Mouse (Mus musculus): ENCODE measurements around the gene Amotl1. TPM values are rescaled to one million over a fixed set of nuclear protein-coding genes. Genes with fewer than 3 reads are reported as not detected.

The Amotl1 gene
- polyA plus RNA-seq, 1 experiment from 2014 or later: 27.4 TPM

DNA sequence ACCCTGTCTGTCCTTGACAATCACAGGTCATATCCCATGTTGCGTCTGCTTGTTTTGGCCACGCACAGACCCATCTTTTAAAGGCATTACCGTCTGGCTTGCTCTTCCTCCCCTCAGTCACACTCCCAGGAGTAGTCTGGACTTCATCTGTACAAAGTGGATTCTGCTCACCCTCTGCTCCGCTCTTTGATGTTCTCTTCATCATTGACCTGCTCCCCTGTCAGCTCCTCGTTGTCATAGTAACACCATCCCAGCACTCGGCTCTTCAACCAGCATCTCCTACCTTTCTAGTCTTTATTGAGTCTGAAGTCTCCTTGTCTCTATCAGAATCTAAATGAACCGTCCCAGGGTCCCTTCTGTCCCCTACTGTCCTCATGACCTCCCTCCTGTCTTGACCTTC, 9.3 kb downstream of the Amotl1 start:
- peaks cover 36% of the 10 kb centered on the region for H3K27me3 ChIP-seq (replicated peaks; ENCODE audit: low read depth, poor library complexity, severe bottlenecking)
- DNase-seq (ENCODE audit: low spot score): no peak
- H3K4me3 ChIP-seq: no peak overlapping the region
- no peaks in the 10 kb centered on the region for H3K36me3 ChIP-seq (replicated peaks)
- H3K27ac ChIP-seq (replicated peaks): no peak overlapping the region
- no peaks in the 10 kb centered on the region for H3K9me3 ChIP-seq
- peaks cover 31% of the 10 kb centered on the region for H3K4me1 ChIP-seq
- WGBS: 82% methylated on average over 7 of the region's 7 CpGs

GRCm38 (mm10) chr9:14634155-14634554, 10.7 kb downstream of the Amotl1 start:
- no peaks in the 10 kb centered on the region for H3K36me3 ChIP-seq (replicated peaks)
- H3K4me1 ChIP-seq: peaks cover 23% of the 10 kb centered on the region
- no peak overlapping the region for H3K27ac ChIP-seq (replicated peaks)
- H3K27me3 ChIP-seq (replicated peaks; ENCODE audit: low read depth, poor library complexity, severe bottlenecking): peaks cover 36% of the 10 kb centered on the region
- WGBS: 22% methylated on average over 15 of the region's 15 CpGs
- no peak for DNase-seq (ENCODE audit: low spot score)
- no peaks in the 10 kb centered on the region for H3K9me3 ChIP-seq
- H3K4me3 ChIP-seq: 0 out of 2 replicates have a peak overlapping the region, but pooled peaks have one; percentile 26

GRCm38 (mm10) chr9:14632365-14633163, 12.3 kb downstream of the Amotl1 start:
- no peaks in the 10 kb centered on the region for H3K9me3 ChIP-seq

GRCm38 (mm10) chr9:14631729-14632128, 13.1 kb downstream of the Amotl1 start:
- no peak for DNase-seq (ENCODE audit: low spot score)
- Histone ChIP-seq H3K27me3 (replicated peaks; ENCODE audit: low read depth, poor library complexity, severe bottlenecking) (peaks cover 36% of the 10 kb centered on the region), H3K36me3 (replicated peaks) (no peaks in the 10 kb centered on the region), H3K4me3 (no peak overlapping the region), H3K9me3 (no peaks in the 10 kb centered on the region), H3K4me1 (peaks cover 23% of the 10 kb centered on the region), H3K27ac (replicated peaks) (no peak overlapping the region)
- 32% methylated on average over 5 of the region's 5 CpGs for WGBS

More at GRCm38 (mm10) chr9:14632365-14633163, 12.3 kb downstream of the Amotl1 start:
- no peak overlapping the region for H3K27ac ChIP-seq (replicated peaks)
- H3K4me1 ChIP-seq: peaks cover 23% of the 10 kb centered on the region
- no peak overlapping the region for H3K4me3 ChIP-seq
- no peak for DNase-seq (ENCODE audit: low spot score)
- peaks cover 36% of the 10 kb centered on the region for H3K27me3 ChIP-seq (replicated peaks; ENCODE audit: low read depth, poor library complexity, severe bottlenecking)
- H3K36me3 ChIP-seq (replicated peaks): no peaks in the 10 kb centered on the region
- 63% methylated on average over 10 of the region's 10 CpGs for WGBS

GRCm38 (mm10) chr9:14627525-14627924, 17.3 kb downstream of the Amotl1 start:
- peaks cover 4% of the 10 kb centered on the region; the same call in 1 of the 2 replicates for H3K27me3 ChIP-seq (replicated peaks; ENCODE audit: low read depth, poor library complexity, severe bottlenecking)
- peaks cover 33% of the 10 kb centered on the region for H3K4me1 ChIP-seq
- no peak overlapping the region for H3K27ac ChIP-seq (replicated peaks)
- no peaks in the 10 kb centered on the region for H3K36me3 ChIP-seq (replicated peaks)
- 76% methylated on average over 2 of the region's 2 CpGs for WGBS
- no peaks in the 10 kb centered on the region for H3K9me3 ChIP-seq
- DNase-seq (ENCODE audit: low spot score): no peak
- H3K4me3 ChIP-seq: no peak overlapping the region

DNA sequence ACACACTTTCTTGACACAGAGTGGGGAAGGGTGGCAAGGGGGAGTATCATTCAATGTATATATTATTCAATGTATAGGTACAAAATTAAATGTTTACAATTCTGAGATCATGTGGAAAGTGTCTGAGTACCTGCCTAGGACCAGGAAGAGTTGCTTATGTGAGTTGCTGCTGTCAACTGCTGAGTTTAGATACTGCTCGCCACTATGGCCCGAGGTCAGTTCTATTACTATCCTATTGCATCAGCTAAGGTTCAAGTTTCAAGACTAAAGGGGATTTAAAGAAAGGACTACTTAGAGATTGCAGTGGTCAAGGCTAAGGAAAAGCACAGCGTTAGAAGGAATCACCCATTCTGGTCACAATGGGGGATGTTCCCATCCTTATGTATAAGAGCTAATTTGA, 18.9 kb downstream of the Amotl1 start:
- Histone ChIP-seq H3K4me1 (peaks cover 21% of the 10 kb centered on the region), H3K27ac (replicated peaks) (no peak overlapping the region), H3K27me3 (replicated peaks; ENCODE audit: low read depth, poor library complexity, severe bottlenecking) (no peaks in the 10 kb centered on the region), H3K36me3 (replicated peaks) (no peaks in the 10 kb centered on the region), H3K4me3 (no peak overlapping the region), H3K9me3 (no peaks in the 10 kb centered on the region)
- WGBS: 85% methylated on average over 3 of the region's 3 CpGs
- DNase-seq (ENCODE audit: low spot score): no peak

GRCm38 (mm10) chr9:14625024-14625423, 19.8 kb downstream of the Amotl1 start:
- WGBS: 52% methylated on average over 3 of the region's 3 CpGs
- no peak for DNase-seq (ENCODE audit: low spot score)
- H3K27ac ChIP-seq (replicated peaks): no peak overlapping the region

DNA sequence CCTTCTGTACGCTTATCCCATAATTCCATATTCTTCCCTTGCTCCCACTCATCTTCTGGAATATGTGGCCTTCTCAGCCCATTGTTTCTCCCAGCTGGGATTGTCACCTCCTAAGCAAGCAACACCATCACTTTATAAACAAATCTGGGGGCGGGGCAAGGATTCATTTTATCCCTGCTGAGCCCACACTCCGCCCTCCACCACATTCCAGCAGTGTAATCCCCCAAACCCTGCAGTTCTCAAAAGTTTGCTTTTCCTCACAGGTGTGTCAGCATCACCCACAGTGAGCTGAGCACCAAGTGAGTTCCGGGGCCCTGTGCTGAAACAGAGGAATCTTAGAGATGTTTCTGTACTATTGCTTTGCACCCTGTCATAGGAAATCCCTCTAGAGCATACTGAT, 20.9 kb downstream of the Amotl1 start:
- Histone ChIP-seq H3K27me3 (replicated peaks; ENCODE audit: low read depth, poor library complexity, severe bottlenecking) (no peaks in the 10 kb centered on the region), H3K36me3 (replicated peaks) (no peaks in the 10 kb centered on the region), H3K27ac (replicated peaks) (no peak overlapping the region), H3K9me3 (no peaks in the 10 kb centered on the region), H3K4me3 (no peak overlapping the region), H3K4me1 (peaks cover 21% of the 10 kb centered on the region)
- 69% methylated on average over 4 of the region's 4 CpGs for WGBS
- no peak for DNase-seq (ENCODE audit: low spot score)

More at GRCm38 (mm10) chr9:14625024-14625423, 19.8 kb downstream of the Amotl1 start:
- Histone ChIP-seq H3K9me3 (no peaks in the 10 kb centered on the region), H3K27me3 (replicated peaks; ENCODE audit: low read depth, poor library complexity, severe bottlenecking) (no peaks in the 10 kb centered on the region), H3K4me1 (peaks cover 21% of the 10 kb centered on the region), H3K36me3 (replicated peaks) (no peaks in the 10 kb centered on the region), H3K4me3 (no peak overlapping the region)

DNA sequence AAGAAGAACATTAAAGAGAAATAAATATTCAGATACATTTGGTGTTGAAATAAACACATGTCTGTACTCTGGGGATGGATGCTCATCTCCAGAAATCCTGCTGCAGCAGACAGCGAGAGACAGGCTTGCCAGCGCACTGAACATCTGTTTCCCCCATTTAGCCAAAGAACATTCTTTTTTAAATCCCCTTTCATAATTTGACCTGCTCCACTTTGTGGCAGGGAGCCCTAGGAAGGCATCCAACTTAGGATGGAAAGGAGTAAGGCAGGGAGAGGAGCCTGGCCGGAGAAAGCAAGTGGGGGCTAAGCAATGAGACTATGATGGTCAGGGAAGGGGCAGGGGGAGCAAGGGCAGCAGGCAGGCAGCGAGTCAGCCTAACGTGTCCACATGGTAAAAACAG, 21.6 kb downstream of the Amotl1 start:
- Histone ChIP-seq H3K4me3 (no peak overlapping the region), H3K9me3 (no peaks in the 10 kb centered on the region), H3K27ac (replicated peaks) (no peak overlapping the region), H3K36me3 (replicated peaks) (no peaks in the 10 kb centered on the region), H3K27me3 (replicated peaks; ENCODE audit: low read depth, poor library complexity, severe bottlenecking) (no peaks in the 10 kb centered on the region), H3K4me1 (peaks cover 21% of the 10 kb centered on the region)
- 66% methylated on average over 5 of the region's 5 CpGs for WGBS
- DNase-seq (ENCODE audit: low spot score): no peak

DNA sequence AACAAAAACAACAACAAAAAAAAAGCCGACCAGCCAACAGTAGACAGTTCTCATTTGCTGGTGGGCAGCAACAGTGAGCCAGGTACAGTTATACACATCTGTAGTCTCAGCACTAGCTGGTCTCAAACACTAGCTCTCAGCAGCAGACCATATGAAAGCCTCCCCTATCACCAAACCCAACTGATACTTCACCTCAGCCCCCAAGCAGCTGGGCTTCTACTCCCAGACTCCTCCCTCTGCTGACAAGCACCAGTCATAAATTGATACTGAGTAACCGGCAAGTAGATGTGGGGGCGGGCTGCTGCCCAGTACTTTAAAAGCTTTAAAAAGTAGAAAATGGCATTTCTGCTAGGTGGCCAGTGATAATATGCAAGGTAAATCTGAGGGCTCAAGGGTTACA, 22.0 kb downstream of the Amotl1 start:
- H3K4me1 ChIP-seq: peaks cover 21% of the 10 kb centered on the region
- no peak overlapping the region for H3K4me3 ChIP-seq
- H3K27me3 ChIP-seq (replicated peaks; ENCODE audit: low read depth, poor library complexity, severe bottlenecking): no peaks in the 10 kb centered on the region
- no peaks in the 10 kb centered on the region for H3K9me3 ChIP-seq
- no peak overlapping the region for H3K27ac ChIP-seq (replicated peaks)
- H3K36me3 ChIP-seq (replicated peaks): no peaks in the 10 kb centered on the region
- no peak for DNase-seq (ENCODE audit: low spot score)
- 76% methylated on average over 3 of the region's 3 CpGs for WGBS

- no peaks in the 10 kb centered on the region for H3K36me3 ChIP-seq (replicated peaks)
- DNase-seq (ENCODE audit: low spot score): no peak
- H3K27ac ChIP-seq (replicated peaks): no peak overlapping the region
- peaks cover 8% of the 10 kb centered on the region; the same call in 1 of the 2 replicates for H3K27me3 ChIP-seq (replicated peaks; ENCODE audit: low read depth, poor library complexity, severe bottlenecking)
- H3K4me1 ChIP-seq: peaks cover 32% of the 10 kb centered on the region
- 0 out of 2 replicates have a peak, but pooled peaks cover 3% of the 10 kb centered on the region for H3K9me3 ChIP-seq
- H3K4me3 ChIP-seq: no peak overlapping the region
- WGBS: 72% methylated on average over 5 of the region's 5 CpGs
These were observed 24.7 kb downstream of the Amotl1 start for GRCm38 (mm10) chr9:14620107-14620506.

DNA sequence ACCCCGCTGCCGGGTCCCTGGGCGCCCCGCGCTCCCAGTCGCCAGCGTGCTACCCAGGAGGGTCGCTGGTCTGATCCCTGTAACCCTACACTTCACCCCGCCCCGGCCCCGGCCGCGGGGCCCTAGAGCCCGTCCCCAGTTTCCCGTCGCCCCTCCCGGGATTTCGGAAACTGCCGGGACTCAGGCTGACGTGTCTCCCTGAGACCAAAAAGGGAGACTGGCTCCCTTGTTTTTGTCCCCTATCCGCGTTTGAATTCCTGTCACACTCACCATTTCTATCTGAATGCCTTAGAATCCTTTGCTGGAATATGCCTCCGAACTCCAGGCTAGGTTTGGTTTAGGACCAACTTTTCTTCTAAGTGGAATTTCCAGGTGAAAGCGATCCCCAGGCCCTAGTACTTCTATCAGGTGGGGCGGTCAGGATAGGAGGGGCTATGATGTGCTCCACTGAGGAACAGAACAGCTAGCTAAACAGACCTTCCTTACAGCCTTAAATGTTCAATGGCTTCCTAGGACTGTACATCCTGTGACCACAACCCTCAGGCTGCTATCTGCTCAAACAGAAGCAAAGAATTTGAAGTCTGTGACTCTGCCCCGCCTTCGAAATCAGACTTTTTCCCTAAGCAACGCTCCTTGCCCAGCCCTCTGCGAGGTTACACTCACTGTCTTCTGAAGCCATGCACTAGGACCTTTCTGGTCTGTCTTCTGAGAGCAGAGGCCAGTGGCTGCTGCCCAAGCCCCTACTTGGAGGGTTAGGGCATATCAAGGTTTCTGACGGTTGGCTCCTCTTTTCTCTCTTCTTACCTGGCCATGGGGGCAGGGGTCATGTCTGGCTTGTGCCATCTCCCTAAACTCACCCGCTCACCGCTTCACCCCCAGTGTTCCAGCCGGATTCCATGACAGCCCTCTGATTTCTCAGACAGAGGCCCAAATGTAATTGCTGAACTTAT, 29.6 kb downstream of the Amotl1 start:
- Histone ChIP-seq H3K4me3 (peak overlapping the region; percentile 99), H3K27me3 (replicated peaks; ENCODE audit: low read depth, poor library complexity, severe bottlenecking) (peaks cover 8% of the 10 kb centered on the region; the same call in 1 of the 2 replicates), H3K27ac (replicated peaks) (peak overlapping the region; percentile 99), H3K4me1 (peaks cover 46% of the 10 kb centered on the region), H3K36me3 (replicated peaks) (peaks cover 6% of the 10 kb centered on the region), H3K9me3 (0 out of 2 replicates have a peak, but pooled peaks cover 3% of the 10 kb centered on the region)
- WGBS: 9% methylated on average over 33 of the region's 33 CpGs
- peak; percentile 88 for DNase-seq (ENCODE audit: low spot score)
